Mouse (Mus musculus) right cerebral cortex, adult 2 months (tissue): Measurements from ENCODE around the gene Gcnt2.
"Not testable (repeated sequence)": the region's sequence is repeated elsewhere in the genome, so short reads cannot be mapped to it uniquely, and the experiment has no call there.

Experiments used
- DNase-seq, 2 experiments: peaks; one replicate each; pipeline ENCODE4 v3.0.0; 2021 to 2022; ENCODE audit warnings: low spot score in 2 of 2

Gene Gcnt2

GRCm38 (mm10) chr13:40943066-40943465 lies 83.5 kb downstream of the Gcnt2 start:
- no peak for DNase-seq

GRCm38 (mm10) chr13:40943936-40944335 lies 84.4 kb downstream of the Gcnt2 start:
- no peak for DNase-seq

GRCm38 (mm10) chr13:40944346-40944745 lies 84.8 kb downstream of the Gcnt2 start:
- DNase-seq, result no peak

- DNase-seq, result no peak
These were observed 87.0 kb downstream of the Gcnt2 start for GRCm38 (mm10) chr13:40946513-40946912.

- DNase-seq, result no peak
These were observed 88.1 kb downstream of the Gcnt2 start for GRCm38 (mm10) chr13:40947538-40948205.

GRCm38 (mm10) chr13:40951386-40951976 lies 91.9 kb downstream of the Gcnt2 start:
- DNase-seq, result no peak

GRCm38 (mm10) chr13:40953231-40953630 lies 93.7 kb downstream of the Gcnt2 start:
- no peak for DNase-seq

GRCm38 (mm10) chr13:40955773-40956172 lies 96.2 kb downstream of the Gcnt2 start:
- DNase-seq, result no peak

GRCm38 (mm10) chr13:40967609-40968008 lies 108.1 kb downstream of the Gcnt2 start:
- DNase-seq, result no peak

GRCm38 (mm10) chr13:40968564-40968963 lies 109.0 kb downstream of the Gcnt2 start:
- no peak for DNase-seq

GRCm38 (mm10) chr13:40969761-40970390 lies 110.3 kb downstream of the Gcnt2 start:
- no peak for DNase-seq

- DNase-seq, result no peak
These were observed 111.7 kb downstream of the Gcnt2 start for GRCm38 (mm10) chr13:40971261-40971660.

- DNase-seq, result no peak
These were observed 112.3 kb downstream of the Gcnt2 start for GRCm38 (mm10) chr13:40971831-40972230.

- no peak for DNase-seq
These were observed 113.4 kb downstream of the Gcnt2 start for GRCm38 (mm10) chr13:40972976-40973375.

- peak; percentile 14 to 48 for DNase-seq
These were observed 118.1 kb downstream of the Gcnt2 start for GRCm38 (mm10) chr13:40977609-40978008.

- DNase-seq, result no peak
These were observed 119.1 kb downstream of the Gcnt2 start for GRCm38 (mm10) chr13:40978652-40979051.

GRCm38 (mm10) chr13:40979321-40979720 lies 119.8 kb downstream of the Gcnt2 start:
- no peak for DNase-seq

GRCm38 (mm10) chr13:40982759-40983158 lies 123.2 kb downstream of the Gcnt2 start:
- no peak for DNase-seq

- no peak for DNase-seq
These were observed 126.5 kb downstream of the Gcnt2 start for GRCm38 (mm10) chr13:40986081-40986480.

- not testable (repeated sequence) for DNase-seq
These were observed 128.2 kb downstream of the Gcnt2 start for GRCm38 (mm10) chr13:40987608-40988303.

GRCm38 (mm10) chr13:40988418-40988817 lies 128.9 kb downstream of the Gcnt2 start:
- DNase-seq, result no peak

- no peak for DNase-seq
These were observed 135.1 kb downstream of the Gcnt2 start for GRCm38 (mm10) chr13:40994487-40995263.
